In the genomic region with DNA sequence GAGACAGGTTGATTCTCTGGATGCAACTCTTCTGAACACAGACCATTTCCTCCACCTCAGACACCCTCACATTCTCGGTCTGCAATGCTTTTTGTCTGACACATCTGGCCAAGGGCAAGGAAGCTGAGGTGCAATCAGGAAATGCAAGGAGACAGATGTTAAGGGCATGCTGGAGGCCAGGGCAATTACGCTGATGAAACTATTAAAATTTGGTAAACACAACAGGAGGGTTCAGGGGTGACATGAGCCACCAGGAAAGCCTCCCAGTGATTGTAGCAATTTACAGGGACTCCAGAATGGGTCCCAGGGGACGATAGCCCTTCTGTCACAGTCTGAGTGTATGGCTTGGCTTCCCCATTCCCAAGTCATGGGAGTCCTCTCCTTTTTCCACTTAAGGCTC, we compare ENCODE assay signal across 21 mouse cellular contexts.
DNase-seq lines count a peak whose midpoint lies in the region; ATAC-seq and TF ChIP-seq lines count a peak whose summit lies in the region.
"Had no signal": no experiment of that assay in that cellular context is flagged by ENCODE, and none has a peak within 500 bp of the region (broad histone marks: within the 10 kb centered on the region; RNA-seq: fewer than 3 reads in every experiment).

No protein-coding gene starts in this region.

- no peak for TF ChIP-seq CTCF in forebrain, postnatal 0 days (IDR thresholded peaks at IDR 0.05; ENCODE audit: low read depth)

- no peaks in the 10 kb centered on the region for H3K27me3 ChIP-seq in embryonic facial prominence, embryonic 10.5 days (replicated peaks; ENCODE audit: low read depth, poor library complexity, severe bottlenecking)
- H3K27me3 ChIP-seq in limb, embryonic 11.5 days (ENCODE audit: control insufficient read depth, insufficient read depth, low read length), result no peaks in the 10 kb centered on the region
- H3K27me3 ChIP-seq in forebrain, postnatal 0 days (ENCODE audit: insufficient read depth, low read length), result no peaks in the 10 kb centered on the region
- H3K27me3 ChIP-seq: CH12.LX; embryonic facial prominence, embryonic 12.5 days; forebrain, embryonic 15.5 days; heart, embryonic 15.5 days; hindbrain, embryonic 15.5 days; Patski had no signal

- no peak for ATAC-seq in limb, embryonic 11.5 days (ENCODE audit: insufficient number of reproducible peaks, low FRiP score, low TSS enrichment, low read depth)
- ATAC-seq in forebrain, postnatal 0 days, result no peak
- ATAC-seq: forebrain, embryonic 15.5 days; Patski had no signal

- H3K4me1 ChIP-seq in embryonic facial prominence, embryonic 10.5 days, result peaks cover 32% of the 10 kb centered on the region
- peaks cover 22% of the 10 kb centered on the region for H3K4me1 ChIP-seq in limb, embryonic 11.5 days (ENCODE audit: control insufficient read depth, insufficient read depth, low read length)
- no peaks in the 10 kb centered on the region for H3K4me1 ChIP-seq in forebrain, postnatal 0 days (ENCODE audit: insufficient read depth)
- H3K4me1 ChIP-seq: forebrain, embryonic 15.5 days; heart, embryonic 15.5 days; hindbrain, embryonic 15.5 days had no signal

- no peak overlapping the region for H3K9ac ChIP-seq in limb, embryonic 11.5 days (ENCODE audit: low read length)
- H3K9ac ChIP-seq in forebrain, postnatal 0 days, result no peak overlapping the region
- H3K9ac ChIP-seq: embryonic facial prominence, embryonic 12.5 days; forebrain, embryonic 15.5 days; heart, embryonic 15.5 days; hindbrain, embryonic 15.5 days had no signal

- DNase-seq in kidney, adult 11 months, result peak; percentile 4
- DNase-seq in kidney, adult 9 months, result no peak
- peak; percentile 44 for DNase-seq in embryo, embryonic 10.5 days (ENCODE audit: low spot score)
- DNase-seq in embryonic facial prominence, embryonic 10.5 days (ENCODE audit: low spot score), result peak; percentile 68
- DNase-seq in limb, embryonic 11.5 days (ENCODE audit: low spot score), result peak; percentile 35
- DNase-seq in forebrain, postnatal 0 days, result no peak
- DNase-seq in lung, adult 18-20 months, result no peak
- DNase-seq: adrenal gland, adult 2 months; adrenal gland, postnatal 25 days; cerebellum, adult 18-20 months; cerebellum, postnatal 10 days; gastrocnemius, postnatal 14 days; heart, adult 2 months; heart, postnatal 14 days had no signal

- WGBS in embryonic facial prominence, embryonic 10.5 days, result 45% methylated on average over 3 of the region's 3 CpGs
- WGBS in limb, embryonic 11.5 days, result 13% methylated on average over 3 of the region's 3 CpGs
- WGBS in forebrain, postnatal 0 days, result 83% methylated on average over 3 of the region's 3 CpGs

- no peaks in the 10 kb centered on the region for H3K9me3 ChIP-seq in embryonic facial prominence, embryonic 10.5 days
- H3K9me3 ChIP-seq in limb, embryonic 11.5 days (ENCODE audit: control insufficient read depth, low read length), result no peaks in the 10 kb centered on the region
- no peaks in the 10 kb centered on the region for H3K9me3 ChIP-seq in forebrain, postnatal 0 days (ENCODE audit: low read length)
- H3K9me3 ChIP-seq: embryonic facial prominence, embryonic 12.5 days; forebrain, embryonic 15.5 days; heart, embryonic 15.5 days; hindbrain, embryonic 15.5 days had no signal

- no peak overlapping the region for H3K4me3 ChIP-seq in embryonic facial prominence, embryonic 10.5 days
- no peak overlapping the region for H3K4me3 ChIP-seq in limb, embryonic 11.5 days (ENCODE audit: low read depth, low read length)
- H3K4me3 ChIP-seq in forebrain, postnatal 0 days (ENCODE audit: low read depth, low read length), result no peak overlapping the region
- H3K4me3 ChIP-seq: embryonic facial prominence, embryonic 12.5 days; forebrain, embryonic 15.5 days; heart, adult 2 months; heart, embryonic 15.5 days; hindbrain, embryonic 15.5 days had no signal

- H3K4me2 ChIP-seq in limb, embryonic 11.5 days (ENCODE audit: low read depth, severe bottlenecking), result no peak overlapping the region
- no peak overlapping the region for H3K4me2 ChIP-seq in forebrain, postnatal 0 days (ENCODE audit: low read depth)
- H3K4me2 ChIP-seq: embryonic facial prominence, embryonic 12.5 days; forebrain, embryonic 15.5 days; heart, embryonic 11.5 days; heart, embryonic 15.5 days; hindbrain, embryonic 15.5 days had no signal

- no peak overlapping the region; the same call in 1 of the 2 replicates for H3K27ac ChIP-seq in embryonic facial prominence, embryonic 10.5 days (replicated peaks)
- H3K27ac ChIP-seq in limb, embryonic 11.5 days (replicated peaks; ENCODE audit: low read depth, low read length), result no peak overlapping the region
- H3K27ac ChIP-seq in forebrain, postnatal 0 days (ENCODE audit: low read depth, low read length), result no peak overlapping the region
- H3K27ac ChIP-seq: embryonic facial prominence, embryonic 12.5 days; forebrain, embryonic 15.5 days; heart, adult 2 months; heart, embryonic 15.5 days; hindbrain, embryonic 15.5 days had no signal

- no peaks in the 10 kb centered on the region for H3K36me3 ChIP-seq in embryonic facial prominence, embryonic 10.5 days (replicated peaks)
- no peaks in the 10 kb centered on the region for H3K36me3 ChIP-seq in limb, embryonic 11.5 days (ENCODE audit: control insufficient read depth, insufficient read depth, low read length)
- no peaks in the 10 kb centered on the region for H3K36me3 ChIP-seq in forebrain, postnatal 0 days (ENCODE audit: insufficient read depth)
- H3K36me3 ChIP-seq: embryonic facial prominence, embryonic 12.5 days; forebrain, embryonic 15.5 days; heart, embryonic 15.5 days; hindbrain, embryonic 15.5 days had no signal

Comparison
In these comparisons a context has a peak if more than half of its experiments do, and no peak if none do; other contexts are left out.
1. DNase-seq: peak in kidney, adult 11 months (single experiment), embryo, embryonic 10.5 days (single experiment), embryonic facial prominence, embryonic 10.5 days (single experiment) and limb, embryonic 11.5 days (single experiment); none in kidney, adult 9 months (single experiment), forebrain, postnatal 0 days (single experiment) and lung, adult 18-20 months (0 of 2).